Mouse (Mus musculus): ENCODE data around the gene Tuba1a. TPM values are rescaled to one million over a fixed set of nuclear protein-coding genes. Genes with fewer than 3 reads are reported as not detected.
"Not testable (repeated sequence)": the region's sequence is repeated elsewhere in the genome, so short reads cannot be mapped to it uniquely, and the experiment has no call there.

Tuba1a gene
- polyA plus RNA-seq, 1 experiment from 2014 or later, result 7,386 TPM

DNA sequence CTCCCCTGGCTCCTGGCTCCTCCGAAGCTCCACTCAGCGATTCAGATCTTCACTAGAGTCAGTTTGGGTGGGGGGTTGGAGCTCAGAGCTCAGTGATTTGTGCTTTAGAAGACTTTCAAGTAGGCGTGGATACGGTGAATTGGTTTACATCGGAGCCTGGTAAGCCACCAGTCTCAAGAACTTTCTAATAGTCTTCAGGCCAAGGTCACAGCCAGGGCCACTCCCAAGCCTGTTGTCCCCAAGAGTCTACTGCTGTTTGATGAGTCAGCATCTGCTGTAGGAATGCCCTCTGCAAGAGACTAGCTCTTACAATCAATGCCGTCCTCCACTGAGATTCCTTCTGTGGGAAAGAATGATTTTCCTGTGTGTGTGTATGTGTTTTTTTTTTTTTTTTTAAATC is 28.6 kb upstream of the Tuba1a start:
- ATAC-seq (ENCODE audit: low FRiP score), result no peak
- WGBS, result 78% methylated on average over 6 of the region's 6 CpGs
- no peak overlapping the region for H3K9ac ChIP-seq

GRCm38 (mm10) chr15:98980012-98980614 is 26.6 kb upstream of the Tuba1a start:
- H3K27ac ChIP-seq, result peak overlapping the region; percentile 48
- WGBS, result 23% methylated on average over 7 of the region's 7 CpGs

More for the DNA sequence above, 28.6 kb upstream of the Tuba1a start:
- H3K4me2 ChIP-seq, result no peak overlapping the region
- no peaks in the 10 kb centered on the region for H3K9me3 ChIP-seq
- H3K4me3 ChIP-seq (replicated peaks), result no peak overlapping the region
- no peak overlapping the region for H3K27ac ChIP-seq
- no peaks in the 10 kb centered on the region for H3K27me3 ChIP-seq
- no peaks in the 10 kb centered on the region for H3K36me3 ChIP-seq (replicated peaks)
- H3K4me1 ChIP-seq, result peaks cover 80% of the 10 kb centered on the region

GRCm38 (mm10) chr15:98978409-98979172 is 25.1 kb upstream of the Tuba1a start:
- Histone ChIP-seq H3K36me3 (replicated peaks) (no peaks in the 10 kb centered on the region), H3K4me3 (replicated peaks) (no peak overlapping the region), H3K27me3 (no peaks in the 10 kb centered on the region), H3K27ac (peak overlapping the region; percentile 90), H3K4me1 (peaks cover 57% of the 10 kb centered on the region), H3K4me2 (peak overlapping the region; percentile 32), H3K9me3 (no peaks in the 10 kb centered on the region), H3K9ac (0 out of 2 replicates have a peak overlapping the region, but pooled peaks have one; percentile 17)
- WGBS, result 56% methylated on average over 20 of the region's 20 CpGs
- ATAC-seq (ENCODE audit: low FRiP score), result no peak

More at GRCm38 (mm10) chr15:98980012-98980614, 26.6 kb upstream of the Tuba1a start:
- Histone ChIP-seq H3K9ac (no peak overlapping the region), H3K27me3 (no peaks in the 10 kb centered on the region), H3K4me3 (replicated peaks) (no peak overlapping the region), H3K36me3 (replicated peaks) (no peaks in the 10 kb centered on the region), H3K4me1 (peaks cover 67% of the 10 kb centered on the region), H3K9me3 (no peaks in the 10 kb centered on the region), H3K4me2 (no peak overlapping the region)
- no peak for ATAC-seq (ENCODE audit: low FRiP score)

DNA sequence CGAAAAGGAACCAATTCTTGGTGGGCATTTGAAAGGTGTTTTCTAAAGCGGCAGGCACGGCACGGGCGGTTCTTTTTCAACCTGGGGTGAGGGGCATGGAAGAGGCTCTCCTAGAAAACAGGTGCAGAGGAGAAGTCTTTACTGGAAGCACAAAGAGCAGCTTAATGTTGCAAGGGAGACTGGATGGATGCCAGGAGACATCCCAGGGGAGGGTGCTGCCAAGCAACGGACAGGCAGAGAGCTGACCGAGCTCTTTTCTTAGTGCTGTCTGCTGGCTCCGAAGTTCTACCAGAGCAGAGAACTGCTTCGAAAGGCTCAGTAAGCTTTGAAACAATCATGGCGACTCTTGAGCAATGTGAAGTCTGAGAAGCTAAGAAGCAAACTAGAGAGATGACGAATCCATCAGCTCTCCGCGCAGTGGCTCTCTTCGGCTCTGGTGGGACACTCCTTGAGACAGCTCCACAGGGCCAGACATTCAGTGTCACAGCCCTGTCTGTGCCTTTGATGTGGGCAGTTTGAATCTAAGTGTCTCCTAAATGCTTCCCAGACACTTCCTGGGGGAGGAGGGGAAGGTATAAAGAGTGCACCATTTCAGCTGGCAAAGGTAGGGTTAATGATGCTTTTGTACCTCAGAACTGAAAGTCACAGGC is 24.4 kb upstream of the Tuba1a start:
- no peaks in the 10 kb centered on the region for H3K27me3 ChIP-seq
- peaks cover 57% of the 10 kb centered on the region for H3K4me1 ChIP-seq
- WGBS, result 53% methylated on average over 14 of the region's 14 CpGs
- no peak overlapping the region for H3K4me3 ChIP-seq (replicated peaks)
- peak overlapping the region; percentile 90 for H3K27ac ChIP-seq
- ATAC-seq (ENCODE audit: low FRiP score), result peak; percentile 62; the same call in 1 of the 2 replicates
- H3K9me3 ChIP-seq, result no peaks in the 10 kb centered on the region
- peak overlapping the region; percentile 32 for H3K4me2 ChIP-seq
- no peaks in the 10 kb centered on the region for H3K36me3 ChIP-seq (replicated peaks)
- H3K9ac ChIP-seq, result 0 out of 2 replicates have a peak overlapping the region, but pooled peaks have one; percentile 17

- H3K9me3 ChIP-seq, result no peaks in the 10 kb centered on the region
- WGBS, result 68% methylated on average over 21 of the region's 21 CpGs
- ATAC-seq (ENCODE audit: low FRiP score), result no peak
- no peaks in the 10 kb centered on the region for H3K27me3 ChIP-seq
- no peak overlapping the region for H3K4me3 ChIP-seq (replicated peaks)
- H3K4me1 ChIP-seq, result peaks cover 55% of the 10 kb centered on the region
- H3K36me3 ChIP-seq (replicated peaks), result no peaks in the 10 kb centered on the region
- no peak overlapping the region for H3K9ac ChIP-seq
- peak overlapping the region; percentile 32; the same call in 1 of the 2 replicates for H3K4me2 ChIP-seq
- peak overlapping the region; percentile 90 for H3K27ac ChIP-seq
Measured at GRCm38 (mm10) chr15:98976763-98977758, 23.6 kb upstream of the Tuba1a start.

- H3K4me1 ChIP-seq, result peaks cover 66% of the 10 kb centered on the region
- WGBS, result 93% methylated on average over 9 of the region's 9 CpGs
- H3K27me3 ChIP-seq, result no peaks in the 10 kb centered on the region
- no peak overlapping the region for H3K4me2 ChIP-seq
- ATAC-seq (ENCODE audit: low FRiP score), result no peak
- peak overlapping the region; percentile 56; the same call in 1 of the 2 replicates for H3K27ac ChIP-seq
- no peak overlapping the region for H3K4me3 ChIP-seq (replicated peaks)
- H3K36me3 ChIP-seq (replicated peaks), result no peaks in the 10 kb centered on the region
- no peaks in the 10 kb centered on the region for H3K9me3 ChIP-seq
- H3K9ac ChIP-seq, result no peak overlapping the region
Measured at GRCm38 (mm10) chr15:98973015-98973614, 19.6 kb upstream of the Tuba1a start.

GRCm38 (mm10) chr15:98971576-98972320 is 18.2 kb upstream of the Tuba1a start:
- Histone ChIP-seq H3K27ac (peak overlapping the region; percentile 94), H3K4me1 (peaks cover 62% of the 10 kb centered on the region), H3K4me3 (replicated peaks) (peak overlapping the region; percentile 11; the same call in 1 of the 2 replicates), H3K4me2 (peak overlapping the region; percentile 46), H3K9ac (peak overlapping the region; percentile 29; the same call in 1 of the 2 replicates)
- peak; percentile 39; the same call in 1 of the 2 replicates for ATAC-seq (ENCODE audit: low FRiP score)
- H3K36me3 ChIP-seq (replicated peaks); H3K9me3 ChIP-seq; H3K27me3 ChIP-seq: not testable (repeated sequence)
- 71% methylated on average over 15 of the region's 15 CpGs for WGBS

GRCm38 (mm10) chr15:98971111-98971510 is 17.6 kb upstream of the Tuba1a start:
- H3K36me3 ChIP-seq (replicated peaks), result no peaks in the 10 kb centered on the region
- peak overlapping the region; percentile 29; the same call in 1 of the 2 replicates for H3K9ac ChIP-seq
- H3K4me1 ChIP-seq, result peaks cover 59% of the 10 kb centered on the region
- H3K4me3 ChIP-seq (replicated peaks), result peak overlapping the region; percentile 11; the same call in 1 of the 2 replicates
- H3K4me2 ChIP-seq, result peak overlapping the region; percentile 46
- 0 out of 2 replicates have a peak, but pooled peaks have one; percentile 22 for ATAC-seq (ENCODE audit: low FRiP score)
- H3K27me3 ChIP-seq, result no peaks in the 10 kb centered on the region
- peak overlapping the region; percentile 94 for H3K27ac ChIP-seq
- no peaks in the 10 kb centered on the region for H3K9me3 ChIP-seq
- 7% methylated on average over 4 of the region's 4 CpGs for WGBS

DNA sequence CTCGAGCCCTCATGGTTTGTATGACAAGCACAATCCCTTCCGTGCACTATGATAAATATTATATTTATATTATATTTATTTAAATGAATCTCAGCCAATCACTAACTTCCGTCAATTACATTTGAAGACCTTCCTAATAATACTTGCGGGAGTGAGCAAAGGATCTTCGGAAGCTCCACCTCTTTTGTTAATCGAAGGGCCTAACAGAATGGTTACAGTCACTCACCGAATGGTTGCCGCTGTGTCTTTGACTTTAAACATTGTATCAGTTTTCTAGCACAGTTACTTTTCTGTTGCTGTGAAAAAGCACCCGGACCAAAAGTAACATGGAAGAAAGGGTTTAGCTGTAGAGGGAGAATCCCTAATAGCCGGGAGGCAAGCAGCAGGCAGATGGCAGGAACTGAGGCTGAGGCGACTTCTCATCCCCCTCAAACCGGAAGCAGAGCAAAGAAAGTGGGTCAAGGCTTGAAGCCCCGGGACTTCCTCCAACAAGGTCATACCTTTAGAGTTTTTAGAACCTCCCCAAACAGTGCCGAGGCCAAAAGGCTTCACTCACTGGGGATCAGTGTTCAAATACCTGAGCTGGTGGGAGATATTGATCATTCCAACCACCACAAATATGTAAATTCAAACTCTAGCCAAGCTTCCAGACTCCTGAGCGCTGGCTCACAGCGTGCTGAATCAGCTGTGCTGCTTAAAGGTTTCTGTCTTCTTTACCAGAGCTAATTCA is 16.0 kb upstream of the Tuba1a start:
- Histone ChIP-seq H3K27me3 (no peaks in the 10 kb centered on the region), H3K9me3 (no peaks in the 10 kb centered on the region), H3K9ac (peak overlapping the region; percentile 47), H3K4me2 (peak overlapping the region; percentile 36), H3K36me3 (replicated peaks) (no peaks in the 10 kb centered on the region), H3K4me1 (peaks cover 59% of the 10 kb centered on the region), H3K4me3 (replicated peaks) (peak overlapping the region; percentile 13; the same call in 1 of the 2 replicates), H3K27ac (peak overlapping the region; percentile 96)
- WGBS, result under 1% methylated on average over 16 of the region's 16 CpGs
- ATAC-seq (ENCODE audit: low FRiP score), result peak; percentile 19
